Mouse (Mus musculus): ENCODE data around the gene Cdc20b. TPM values are rescaled to one million over a fixed set of nuclear protein-coding genes. Genes with fewer than 3 reads are reported as not detected.
A peak's percentile ranks its signal among the peaks of the same experiment; 100 is the strongest.

Gene Cdc20b
- polyA plus RNA-seq, 1 experiment from 2014 or later, result not detected

DNA sequence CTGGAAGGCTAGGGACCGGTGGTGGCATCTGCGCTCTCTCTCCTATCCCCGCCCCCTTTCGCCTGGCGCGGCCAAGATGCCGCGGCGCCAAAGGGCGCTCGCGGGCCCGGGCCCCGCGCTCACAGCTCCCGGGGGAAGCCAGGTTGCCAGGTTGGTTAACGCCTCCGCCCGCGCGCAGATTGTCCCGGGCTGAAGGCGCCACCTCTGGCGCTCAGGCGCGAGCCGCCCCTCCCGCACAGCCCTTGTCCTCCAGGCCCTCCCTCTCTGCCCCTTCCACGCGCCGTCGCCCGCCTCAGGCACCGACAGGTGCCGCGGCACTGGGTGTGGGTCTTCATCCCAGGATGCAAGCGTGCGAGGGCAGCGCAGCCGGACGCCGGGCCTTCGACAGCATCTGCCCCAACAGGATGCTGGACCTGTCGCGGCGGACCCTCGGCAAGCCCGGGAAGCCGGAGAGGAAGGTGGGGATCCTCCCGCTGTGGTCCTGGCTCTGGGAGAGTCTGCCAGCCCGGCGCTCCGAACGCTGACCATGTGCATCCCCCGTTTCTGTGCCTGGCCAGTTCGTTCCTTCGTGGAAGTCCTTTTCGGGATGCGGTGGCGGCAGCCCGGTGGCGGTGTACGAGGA is 41.3 kb upstream of the Cdc20b start, which contains the start of gene Mcidas:
TSS of gene Mcidas (plus strand) at position 315 of the 622 bp plus-strand sequence.
- ATAC-seq (replicated peaks; ENCODE audit: low FRiP score) (no peak), DNase-seq (ENCODE audit: low spot score) (no peak)
- H3K27ac ChIP-seq (ENCODE audit: low read depth, low read length), result no peak within 1 kb of the TSS
- peak within 1 kb of the TSS; percentile 36 for H3K4me3 ChIP-seq (ENCODE audit: low read depth, low read length)
- no peaks in the 10 kb centered on the region for H3K9me3 ChIP-seq (ENCODE audit: control insufficient read depth, low read length)
- H3K9ac ChIP-seq (ENCODE audit: low read depth, low read length), result no peak within 1 kb of the TSS
- H3K4me1 ChIP-seq (replicated peaks; ENCODE audit: control insufficient read depth, insufficient read depth, low read length), result peaks cover 13% of the 10 kb centered on the region
- peaks cover 95% of the 10 kb centered on the region for H3K27me3 ChIP-seq (replicated peaks; ENCODE audit: control insufficient read depth, insufficient read depth, low read length)
- no peaks in the 10 kb centered on the region for H3K36me3 ChIP-seq (ENCODE audit: control insufficient read depth, insufficient read depth, low read length)
- 1% methylated on average over 62 of the region's 63 CpGs for WGBS
- peak within 1 kb of the TSS; percentile 63 for H3K4me2 ChIP-seq

DNA sequence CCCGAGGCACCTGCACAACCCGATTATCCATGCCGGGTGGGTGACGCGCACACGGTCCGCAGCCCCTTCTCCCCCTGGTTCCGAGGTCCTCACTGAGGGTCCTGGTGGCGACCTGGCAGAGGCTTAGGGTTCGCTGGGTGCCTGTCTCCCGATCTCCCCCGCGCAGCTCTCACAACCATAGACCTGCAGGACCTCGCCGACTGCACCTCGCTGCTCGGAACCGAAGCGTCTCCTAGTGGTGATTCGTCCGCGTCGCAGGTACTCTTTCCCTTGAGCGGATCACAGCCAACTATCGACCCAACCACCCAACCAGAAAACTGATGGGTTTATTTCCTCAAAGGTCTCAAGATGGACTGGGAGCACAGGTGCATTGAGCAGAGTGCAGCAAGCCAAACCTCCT is 40.7 kb upstream of the Cdc20b start:
- Histone ChIP-seq H3K27me3 (replicated peaks; ENCODE audit: control insufficient read depth, insufficient read depth, low read length) (peaks cover 95% of the 10 kb centered on the region), H3K4me3 (ENCODE audit: low read depth, low read length) (peak overlapping the region; percentile 36), H3K27ac (ENCODE audit: low read depth, low read length) (no peak overlapping the region), H3K4me1 (replicated peaks; ENCODE audit: control insufficient read depth, insufficient read depth, low read length) (peaks cover 11% of the 10 kb centered on the region), H3K4me2 (peak overlapping the region; percentile 63), H3K36me3 (ENCODE audit: control insufficient read depth, insufficient read depth, low read length) (no peaks in the 10 kb centered on the region), H3K9me3 (ENCODE audit: control insufficient read depth, low read length) (no peaks in the 10 kb centered on the region), H3K9ac (ENCODE audit: low read depth, low read length) (no peak overlapping the region)
- WGBS, result 1% methylated on average over 25 of the region's 25 CpGs
- peak; percentile 56 for DNase-seq (ENCODE audit: low spot score)
- ATAC-seq (replicated peaks; ENCODE audit: low FRiP score), result peak; percentile 58

GRCm38 (mm10) chr13:112996407-112996806 is 38.5 kb upstream of the Cdc20b start:
- Histone ChIP-seq H3K9ac (ENCODE audit: low read depth, low read length) (no peak overlapping the region), H3K4me2 (no peak overlapping the region), H3K9me3 (ENCODE audit: control insufficient read depth, low read length) (no peaks in the 10 kb centered on the region), H3K27me3 (replicated peaks; ENCODE audit: control insufficient read depth, insufficient read depth, low read length) (peaks cover 88% of the 10 kb centered on the region), H3K36me3 (ENCODE audit: control insufficient read depth, insufficient read depth, low read length) (no peaks in the 10 kb centered on the region), H3K4me3 (ENCODE audit: low read depth, low read length) (no peak overlapping the region), H3K4me1 (replicated peaks; ENCODE audit: control insufficient read depth, insufficient read depth, low read length) (peaks cover 8% of the 10 kb centered on the region), H3K27ac (ENCODE audit: low read depth, low read length) (no peak overlapping the region)
- no peak for ATAC-seq (replicated peaks; ENCODE audit: low FRiP score)
- 60% methylated on average over 4 of the region's 4 CpGs for WGBS
- DNase-seq (ENCODE audit: low spot score), result no peak

- Histone ChIP-seq H3K36me3 (ENCODE audit: control insufficient read depth, insufficient read depth, low read length) (no peaks in the 10 kb centered on the region), H3K4me3 (ENCODE audit: low read depth, low read length) (no peak overlapping the region), H3K27ac (ENCODE audit: low read depth, low read length) (no peak overlapping the region), H3K27me3 (replicated peaks; ENCODE audit: control insufficient read depth, insufficient read depth, low read length) (peaks cover 82% of the 10 kb centered on the region), H3K4me2 (no peak overlapping the region), H3K9me3 (ENCODE audit: control insufficient read depth, low read length) (no peaks in the 10 kb centered on the region), H3K9ac (ENCODE audit: low read depth, low read length) (no peak overlapping the region), H3K4me1 (replicated peaks; ENCODE audit: control insufficient read depth, insufficient read depth, low read length) (peaks cover 8% of the 10 kb centered on the region)
- WGBS, result 61% methylated on average over 6 of the region's 6 CpGs
- DNase-seq (ENCODE audit: low spot score), result no peak
- ATAC-seq (replicated peaks; ENCODE audit: low FRiP score), result no peak
Measured at GRCm38 (mm10) chr13:112997369-112997768, 37.5 kb upstream of the Cdc20b start.

DNA sequence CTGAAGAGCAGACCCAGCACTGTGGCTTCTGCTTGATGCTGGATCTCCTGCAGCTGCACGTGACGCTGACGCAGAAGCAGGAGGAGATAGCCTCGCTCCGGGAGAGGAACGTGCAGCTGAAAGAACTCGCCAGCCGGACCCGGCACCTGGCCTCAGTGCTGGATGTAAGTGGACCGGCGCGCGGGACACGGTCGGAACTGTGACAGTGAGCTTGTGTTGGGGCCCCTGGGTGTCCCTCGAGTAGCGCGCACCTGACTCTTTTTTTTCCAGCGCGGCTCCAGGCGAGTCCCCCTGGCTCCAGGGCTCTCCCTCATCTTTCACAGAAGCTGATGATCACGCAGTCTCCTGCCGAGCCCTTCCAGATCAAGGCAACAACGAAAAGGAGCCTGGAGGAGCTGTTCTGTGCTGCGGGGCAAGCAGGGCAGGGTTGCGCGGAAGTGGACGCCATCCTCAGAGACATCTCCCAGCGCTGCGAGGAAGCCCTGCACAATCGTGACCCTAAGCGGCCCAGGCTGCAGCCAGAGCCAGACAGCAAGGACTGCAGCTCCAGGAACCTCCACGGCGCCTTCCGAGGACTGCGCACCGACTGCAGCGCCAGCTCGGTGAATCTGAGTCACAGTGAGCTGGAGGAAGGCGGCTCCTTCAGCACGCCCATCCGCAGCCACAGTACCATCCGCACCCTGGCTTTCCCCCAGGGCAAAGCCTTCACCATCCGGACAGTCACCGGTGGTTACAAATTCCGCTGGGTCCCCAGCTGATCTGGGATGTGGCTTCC is 36.3 kb upstream of the Cdc20b start:
- Histone ChIP-seq H3K4me1 (replicated peaks; ENCODE audit: control insufficient read depth, insufficient read depth, low read length) (peaks cover 7% of the 10 kb centered on the region), H3K27ac (ENCODE audit: low read depth, low read length) (no peak overlapping the region), H3K36me3 (ENCODE audit: control insufficient read depth, insufficient read depth, low read length) (no peaks in the 10 kb centered on the region), H3K4me3 (ENCODE audit: low read depth, low read length) (peak overlapping the region; percentile 42), H3K9ac (ENCODE audit: low read depth, low read length) (no peak overlapping the region), H3K27me3 (replicated peaks; ENCODE audit: control insufficient read depth, insufficient read depth, low read length) (peaks cover 71% of the 10 kb centered on the region), H3K4me2 (peak overlapping the region; percentile 71), H3K9me3 (ENCODE audit: control insufficient read depth, low read length) (no peaks in the 10 kb centered on the region)
- 2% methylated on average over 46 of the region's 46 CpGs for WGBS
- no peak for DNase-seq (ENCODE audit: low spot score)
- no peak for ATAC-seq (replicated peaks; ENCODE audit: low FRiP score)

DNA sequence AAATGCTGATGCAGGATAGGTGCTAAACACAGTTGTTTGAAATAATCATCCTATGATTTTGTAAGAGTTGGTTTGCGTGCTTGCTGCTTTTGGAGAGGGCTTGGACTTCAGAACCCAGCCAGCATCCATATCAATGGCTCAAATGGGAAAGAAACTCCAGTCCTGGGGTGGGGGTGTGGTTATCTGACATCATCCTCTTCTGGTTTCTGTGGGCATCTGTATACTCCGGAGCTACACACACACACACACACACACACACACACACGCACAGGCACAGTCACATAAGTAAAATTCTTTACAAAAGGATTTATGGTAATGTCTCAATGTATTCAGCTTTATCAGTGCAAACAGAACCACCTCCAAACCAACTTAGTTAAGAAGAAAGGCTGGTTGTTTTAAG is 34.8 kb upstream of the Cdc20b start:
- Histone ChIP-seq H3K4me3 (ENCODE audit: low read depth, low read length) (no peak overlapping the region), H3K9me3 (ENCODE audit: control insufficient read depth, low read length) (no peaks in the 10 kb centered on the region), H3K27ac (ENCODE audit: low read depth, low read length) (no peak overlapping the region), H3K4me2 (no peak overlapping the region), H3K27me3 (replicated peaks; ENCODE audit: control insufficient read depth, insufficient read depth, low read length) (peaks cover 56% of the 10 kb centered on the region), H3K9ac (ENCODE audit: low read depth, low read length) (no peak overlapping the region), H3K4me1 (replicated peaks; ENCODE audit: control insufficient read depth, insufficient read depth, low read length) (0 out of 2 replicates have a peak, but pooled peaks cover 2% of the 10 kb centered on the region), H3K36me3 (ENCODE audit: control insufficient read depth, insufficient read depth, low read length) (no peaks in the 10 kb centered on the region)
- no peak for DNase-seq (ENCODE audit: low spot score)
- WGBS, result 69% methylated on average over 3 of the region's 3 CpGs
- no peak for ATAC-seq (replicated peaks; ENCODE audit: low FRiP score)

DNA sequence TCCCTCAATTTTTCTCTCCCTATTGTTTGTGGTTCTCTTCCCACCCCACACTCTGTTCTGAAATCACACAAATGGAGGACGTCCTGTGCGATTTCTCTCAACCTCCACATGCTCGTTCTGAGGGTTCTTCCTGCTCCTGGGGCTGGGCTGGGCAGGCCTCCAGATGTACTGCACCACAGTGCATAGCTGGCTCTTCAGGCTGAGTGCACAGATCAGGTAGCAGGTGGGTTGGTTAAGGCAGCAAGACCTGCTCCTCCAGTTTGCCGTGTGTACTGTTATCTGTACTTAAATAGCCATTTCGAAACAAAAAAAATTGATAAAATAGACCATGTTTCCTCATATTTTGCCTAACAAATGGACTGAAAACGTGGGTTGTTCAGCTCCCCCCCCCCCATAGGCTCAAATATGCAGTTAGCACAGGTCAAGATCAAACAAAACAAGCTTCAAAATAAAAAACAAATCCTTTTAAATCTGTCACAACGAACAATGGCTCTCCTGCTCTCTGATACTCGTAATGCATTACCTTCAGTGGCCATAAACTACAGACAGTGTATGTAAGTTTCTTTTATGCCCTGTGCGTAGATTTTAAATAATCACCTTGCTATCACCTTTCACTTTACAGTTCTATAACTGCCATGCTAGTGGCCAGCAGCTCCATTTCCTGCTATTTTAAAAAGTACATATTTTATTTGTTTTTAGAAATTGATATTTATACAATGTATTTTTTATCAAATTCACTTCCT is 34.2 kb upstream of the Cdc20b start:
- Histone ChIP-seq H3K27me3 (replicated peaks; ENCODE audit: control insufficient read depth, insufficient read depth, low read length) (peaks cover 50% of the 10 kb centered on the region), H3K9ac (ENCODE audit: low read depth, low read length) (no peak overlapping the region), H3K27ac (ENCODE audit: low read depth, low read length) (no peak overlapping the region), H3K4me1 (replicated peaks; ENCODE audit: control insufficient read depth, insufficient read depth, low read length) (0 out of 2 replicates have a peak, but pooled peaks cover 2% of the 10 kb centered on the region), H3K4me2 (no peak overlapping the region), H3K4me3 (ENCODE audit: low read depth, low read length) (no peak overlapping the region), H3K36me3 (ENCODE audit: control insufficient read depth, insufficient read depth, low read length) (no peaks in the 10 kb centered on the region), H3K9me3 (ENCODE audit: control insufficient read depth, low read length) (no peaks in the 10 kb centered on the region)
- no peak for ATAC-seq (replicated peaks; ENCODE audit: low FRiP score)
- no peak for DNase-seq (ENCODE audit: low spot score)
- 66% methylated on average over 9 of the region's 9 CpGs for WGBS

DNA sequence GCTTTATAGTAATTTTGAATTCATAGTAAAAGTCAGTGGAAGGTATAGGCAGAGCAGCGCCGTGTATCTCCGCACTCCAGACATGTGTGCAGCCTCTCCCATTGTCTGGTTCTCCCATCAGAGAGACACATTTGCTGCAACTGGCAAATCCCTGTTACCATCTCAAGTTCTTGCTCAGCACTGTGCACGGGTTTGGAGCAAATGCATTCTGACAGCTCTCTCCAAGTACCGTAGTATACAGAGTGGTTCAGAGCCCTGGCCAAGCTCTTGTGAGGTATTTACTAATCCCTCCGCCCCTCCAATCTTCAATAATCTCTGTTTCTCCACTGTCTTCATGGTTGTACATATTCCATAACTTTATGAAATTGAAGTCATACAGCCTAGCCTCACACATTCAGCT is 22.2 kb upstream of the Cdc20b start:
- H3K4me3 ChIP-seq (ENCODE audit: low read depth, low read length), result no peak overlapping the region
- no peak for DNase-seq (ENCODE audit: low spot score)
- H3K4me2 ChIP-seq, result no peak overlapping the region; the same call in 1 of the 2 replicates

More for the DNA sequence above, 22.2 kb upstream of the Cdc20b start:
- no peak overlapping the region for H3K27ac ChIP-seq (ENCODE audit: low read depth, low read length)
- 77% methylated on average over 6 of the region's 6 CpGs for WGBS
- no peak overlapping the region for H3K9ac ChIP-seq (ENCODE audit: low read depth, low read length)
- no peaks in the 10 kb centered on the region for H3K9me3 ChIP-seq (ENCODE audit: control insufficient read depth, low read length)
- ATAC-seq (replicated peaks; ENCODE audit: low FRiP score), result no peak
- no peaks in the 10 kb centered on the region for H3K4me1 ChIP-seq (replicated peaks; ENCODE audit: control insufficient read depth, insufficient read depth, low read length)
- no peaks in the 10 kb centered on the region for H3K36me3 ChIP-seq (ENCODE audit: control insufficient read depth, insufficient read depth, low read length)
- no peaks in the 10 kb centered on the region for H3K27me3 ChIP-seq (replicated peaks; ENCODE audit: control insufficient read depth, insufficient read depth, low read length)

Data from liver, embryonic 11.5 days (tissue).